Mouse (Mus musculus) megakaryocyte-erythroid progenitor cell, adult 5-6 weeks (primary cell): ENCODE measurements around the gene Gm13288. TPM values are rescaled to one million over a fixed set of nuclear protein-coding genes. Genes with fewer than 3 reads are reported as not detected.

Experiments used
- total RNA-seq, 2 experiments: library from RNA; stranded (forward) in 1 of 2; stranded (reverse) in 1 of 2; fragments of 200-1000, 215-1000 nt in 1 of 2; fragments of >200 nt in 1 of 2; fragmentation: Nextera tagmentation in 1 of 2; gene quantifications; 2 replicates each; pipeline ENCODE4 v1.2.3; 2014 to 2017

Gm13288 gene
- total RNA-seq, 2 experiments from 2014 or later: 1.2 TPM; not detected in 1

Other genes with a start within 250 kb of the Gm13288 start
Only the 30 nearest of the 31 such genes appear.
- gene Ifna14, start 233.7 kb upstream of the Gm13288 start, total RNA-seq (2014; fragmentation: Nextera tagmentation): not detected in 2 replicates
- not detected in 2 replicates for gene Ifna14, start 233.7 kb upstream of the Gm13288 start, total RNA-seq (2017)
- not detected in 2 replicates for gene Ifna9, start 213.1 kb upstream of the Gm13288 start, total RNA-seq (2014; fragmentation: Nextera tagmentation)
- gene Ifna9, start 213.1 kb upstream of the Gm13288 start, total RNA-seq (2017): not detected in 2 replicates
- not detected in 2 replicates for gene Ifna12, start 202.2 kb upstream of the Gm13288 start, total RNA-seq (2014; fragmentation: Nextera tagmentation)
- not detected in 2 replicates for gene Ifna12, start 202.2 kb upstream of the Gm13288 start, total RNA-seq (2017)
- not detected in 2 replicates for gene C87499, start 171.1 kb upstream of the Gm13288 start, total RNA-seq (2014; fragmentation: Nextera tagmentation)
- not detected in 2 replicates for gene C87499, start 171.1 kb upstream of the Gm13288 start, total RNA-seq (2017)
- gene Ifna13, start 161.1 kb upstream of the Gm13288 start, total RNA-seq (2014; fragmentation: Nextera tagmentation): not detected in 2 replicates
- gene Ifna13, start 161.1 kb upstream of the Gm13288 start, total RNA-seq (2017): not detected in 2 replicates
- not detected in 2 replicates for gene Ifna16, start 128.6 kb upstream of the Gm13288 start, total RNA-seq (2014; fragmentation: Nextera tagmentation)
- not detected in 2 replicates for gene Ifna16, start 128.6 kb upstream of the Gm13288 start, total RNA-seq (2017)
- gene Ifna2, start 121.6 kb upstream of the Gm13288 start, total RNA-seq (2014; fragmentation: Nextera tagmentation): not detected in 2 replicates
- gene Ifna2, start 121.6 kb upstream of the Gm13288 start, total RNA-seq (2017): not detected in 2 replicates
- gene Ifnab, start 114.2 kb upstream of the Gm13288 start, total RNA-seq (2014; fragmentation: Nextera tagmentation): not detected in 2 replicates
- gene Ifnab, start 114.2 kb upstream of the Gm13288 start, total RNA-seq (2017): not detected in 2 replicates
- gene Gm26566, start 83.7 kb upstream of the Gm13288 start, total RNA-seq (2014; fragmentation: Nextera tagmentation): not detected in 2 replicates
- gene Gm26566, start 83.7 kb upstream of the Gm13288 start, total RNA-seq (2017): 1.1 and 1.5 TPM in 2 replicates
- gene Klhl9, start 83.1 kb upstream of the Gm13288 start, total RNA-seq (2014; fragmentation: Nextera tagmentation): 37.1 and 50.0 TPM in 2 replicates
- 67.3 and 88.5 TPM in 2 replicates for gene Klhl9, start 83.1 kb upstream of the Gm13288 start, total RNA-seq (2017)
- gene Gm13271, start 50.7 kb upstream of the Gm13288 start, total RNA-seq (2014; fragmentation: Nextera tagmentation): not detected in 2 replicates
- gene Gm13271, start 50.7 kb upstream of the Gm13288 start, total RNA-seq (2017): not detected in 2 replicates
- not detected in 2 replicates for gene Gm13283, start 45.4 kb upstream of the Gm13288 start, total RNA-seq (2014; fragmentation: Nextera tagmentation)
- gene Gm13283, start 45.4 kb upstream of the Gm13288 start, total RNA-seq (2017): not detected in 2 replicates
- gene Gm13290, start 31.7 kb upstream of the Gm13288 start, total RNA-seq (2014; fragmentation: Nextera tagmentation): not detected in 2 replicates
- not detected in 2 replicates for gene Gm13290, start 31.7 kb upstream of the Gm13288 start, total RNA-seq (2017)
- gene Gm13289, start 28.6 kb upstream of the Gm13288 start, total RNA-seq (2014; fragmentation: Nextera tagmentation): not detected in 2 replicates
- gene Gm13289, start 28.6 kb upstream of the Gm13288 start, total RNA-seq (2017): not detected in 2 replicates
- gene Gm13272, start 25.7 kb upstream of the Gm13288 start, total RNA-seq (2014; fragmentation: Nextera tagmentation): not detected in 2 replicates
- gene Gm13272, start 25.7 kb upstream of the Gm13288 start, total RNA-seq (2017): not detected in 2 replicates
- gene Ifnz, start 23.4 kb upstream of the Gm13288 start, total RNA-seq (2014; fragmentation: Nextera tagmentation): 0.57 TPM in 1 of 2 replicates, not detected in the other
- gene Ifnz, start 23.4 kb upstream of the Gm13288 start, total RNA-seq (2017): 0.11 TPM in 1 of 2 replicates, not detected in the other
- not detected in 2 replicates for gene Gm13276, start 19.8 kb upstream of the Gm13288 start, total RNA-seq (2014; fragmentation: Nextera tagmentation)
- gene Gm13276, start 19.8 kb upstream of the Gm13288 start, total RNA-seq (2017): 1.6 TPM in 1 of 2 replicates, not detected in the other
- gene Gm13277, start 16.9 kb upstream of the Gm13288 start, total RNA-seq (2014; fragmentation: Nextera tagmentation): not detected in 2 replicates
- gene Gm13277, start 16.9 kb upstream of the Gm13288 start, total RNA-seq (2017): not detected in 2 replicates
- not detected in 2 replicates for gene Gm13278, start 14.0 kb upstream of the Gm13288 start, total RNA-seq (2014; fragmentation: Nextera tagmentation)
- not detected in 2 replicates for gene Gm13278, start 14.0 kb upstream of the Gm13288 start, total RNA-seq (2017)
- gene Gm13275, start 11.0 kb upstream of the Gm13288 start, total RNA-seq (2014; fragmentation: Nextera tagmentation): not detected in 2 replicates
- not detected in 2 replicates for gene Gm13275, start 11.0 kb upstream of the Gm13288 start, total RNA-seq (2017)
- not detected in 2 replicates for gene Gm13279, start 8.1 kb upstream of the Gm13288 start, total RNA-seq (2014; fragmentation: Nextera tagmentation)
- not detected in 2 replicates for gene Gm13279, start 8.1 kb upstream of the Gm13288 start, total RNA-seq (2017)
- gene Gm13285, start 5.9 kb upstream of the Gm13288 start, total RNA-seq (2014; fragmentation: Nextera tagmentation): not detected in 2 replicates
- not detected in 2 replicates for gene Gm13285, start 5.9 kb upstream of the Gm13288 start, total RNA-seq (2017)
- not detected in 2 replicates for gene Gm13287, start 2.3 kb upstream of the Gm13288 start, total RNA-seq (2014; fragmentation: Nextera tagmentation)
- not detected in 2 replicates for gene Gm13287, start 2.3 kb upstream of the Gm13288 start, total RNA-seq (2017)
- gene Ifna7, start 10.7 kb downstream of the Gm13288 start, total RNA-seq (2014; fragmentation: Nextera tagmentation): not detected in 2 replicates
- not detected in 2 replicates for gene Ifna7, start 10.7 kb downstream of the Gm13288 start, total RNA-seq (2017)
- not detected in 2 replicates for gene Ifna11, start 14.4 kb downstream of the Gm13288 start, total RNA-seq (2014; fragmentation: Nextera tagmentation)
- not detected in 2 replicates for gene Ifna11, start 14.4 kb downstream of the Gm13288 start, total RNA-seq (2017)
- not detected in 2 replicates for gene Ifna6, start 21.9 kb downstream of the Gm13288 start, total RNA-seq (2014; fragmentation: Nextera tagmentation)
- gene Ifna6, start 21.9 kb downstream of the Gm13288 start, total RNA-seq (2017): not detected in 2 replicates
- not detected in 2 replicates for gene Ifna5, start 30.0 kb downstream of the Gm13288 start, total RNA-seq (2014; fragmentation: Nextera tagmentation)
- gene Ifna5, start 30.0 kb downstream of the Gm13288 start, total RNA-seq (2017): not detected in 2 replicates
- not detected in 2 replicates for gene Ifna4, start 36.3 kb downstream of the Gm13288 start, total RNA-seq (2014; fragmentation: Nextera tagmentation)
- not detected in 2 replicates for gene Ifna4, start 36.3 kb downstream of the Gm13288 start, total RNA-seq (2017)
- gene Ifna1, start 44.6 kb downstream of the Gm13288 start, total RNA-seq (2014; fragmentation: Nextera tagmentation): not detected in 2 replicates
- not detected in 2 replicates for gene Ifna1, start 44.6 kb downstream of the Gm13288 start, total RNA-seq (2017)
- not detected in 2 replicates for gene Ifne, start 74.7 kb downstream of the Gm13288 start, total RNA-seq (2014; fragmentation: Nextera tagmentation)
- gene Ifne, start 74.7 kb downstream of the Gm13288 start, total RNA-seq (2017): not detected in 2 replicates